Comparison of ENCODE assay signal across 21 mouse cellular contexts in genomic region chr16:78327562-78327961, GRCm38 (mm10).
"Had no signal": no experiment of that assay in that cellular context is flagged by ENCODE, and none has a peak within 500 bp of the region (broad histone marks: within the 10 kb centered on the region; RNA-seq: fewer than 3 reads in every experiment).

No protein-coding gene starts in this region.

- ATAC-seq: forebrain, postnatal 0 days; hindbrain, postnatal 0 days; liver, embryonic 12.5 days had no signal

- H3K9ac ChIP-seq: forebrain, postnatal 0 days; heart, embryonic 13.5 days; heart, embryonic 15.5 days; hindbrain, embryonic 13.5 days; hindbrain, embryonic 15.5 days; limb, embryonic 13.5 days; limb, embryonic 15.5 days; liver, embryonic 12.5 days had no signal

- H3K4me1 ChIP-seq: limb, embryonic 15.5 days; liver, embryonic 12.5 days had no signal

- DNase-seq: forebrain, postnatal 0 days; gastrocnemius, postnatal 14 days; gastrocnemius, postnatal 36 days; heart, adult 2 months; heart, postnatal 4 days; kidney, adult 18-20 months; kidney, adult 8-10 months; kidney, postnatal 10 days; kidney, postnatal 25 days had no signal

- H3K4me3 ChIP-seq: heart, adult 2 months; heart, embryonic 13.5 days; heart, embryonic 15.5 days; hindbrain, embryonic 10.5 days; hindbrain, embryonic 13.5 days; hindbrain, embryonic 15.5 days; layer of hippocampus, adult 2 months; left cerebral cortex, adult 2 months; limb, embryonic 13.5 days; limb, embryonic 15.5 days; liver, embryonic 12.5 days had no signal

- H3K4me2 ChIP-seq: heart, embryonic 11.5 days; heart, embryonic 13.5 days; heart, embryonic 15.5 days; hindbrain, embryonic 13.5 days; hindbrain, embryonic 15.5 days; limb, embryonic 13.5 days; limb, embryonic 15.5 days; liver, embryonic 12.5 days had no signal

- H3K9me3 ChIP-seq: heart, embryonic 13.5 days; heart, embryonic 15.5 days; hindbrain, embryonic 10.5 days; hindbrain, embryonic 13.5 days; hindbrain, embryonic 15.5 days; limb, embryonic 13.5 days; limb, embryonic 15.5 days; liver, embryonic 12.5 days had no signal

- H3K27me3 ChIP-seq: heart, embryonic 13.5 days; heart, embryonic 15.5 days; hindbrain, embryonic 13.5 days; hindbrain, embryonic 15.5 days; limb, embryonic 13.5 days; limb, embryonic 15.5 days; liver, embryonic 12.5 days had no signal

- H3K27ac ChIP-seq: heart, adult 2 months; heart, embryonic 13.5 days; heart, embryonic 15.5 days; hindbrain, embryonic 10.5 days; hindbrain, embryonic 13.5 days; hindbrain, embryonic 15.5 days; hindbrain, postnatal 0 days; layer of hippocampus, adult 2 months; left cerebral cortex, adult 2 months; limb, embryonic 13.5 days; limb, embryonic 15.5 days; liver, embryonic 12.5 days had no signal
